Mouse (Mus musculus) cortical plate, adult 2 months (tissue): ENCODE data around the gene Pigyl. TPM values are rescaled to one million over a fixed set of nuclear protein-coding genes. Genes with fewer than 3 reads are reported as not detected.

Source experiments
- H3K27ac ChIP-seq: fragments of 200-500 bp; 2 replicates; pipeline ENCODE4 v1.5.1; 2012; ENCODE audit warnings: low read length, control low read depth, inconsistent platforms; ENCODE audit not compliant: insufficient read depth
- H3K4me1 ChIP-seq: fragments of 200-500 bp; 2 replicates; pipeline ENCODE4 v1.6.1; 2011; ENCODE audit warnings: low read length; ENCODE audit not compliant: control insufficient read depth, insufficient read depth
- H3K4me3 ChIP-seq: fragments of 200-500 bp; 2 replicates; pipeline ENCODE4 v1.5.1; 2011; ENCODE audit warnings: mild to moderate bottlenecking, low read length, control low read depth; ENCODE audit not compliant: insufficient read depth
- CTCF ChIP-seq: fragments of 200-500 bp; IDR thresholded peaks from 2 replicates; pipeline ENCODE4 v1.5.1; 2011; ENCODE audit warnings: mild to moderate bottlenecking, control low read depth, low read length; ENCODE audit not compliant: insufficient read depth; ENCODE audit errors: extremely low read depth
- POLR2A ChIP-seq: fragments of 200-500 bp; IDR thresholded peaks from 2 replicates; pipeline ENCODE4 v1.6.1; 2011; ENCODE audit warnings: mild to moderate bottlenecking, low read length, control low read depth; ENCODE audit not compliant: insufficient read depth; ENCODE audit errors: extremely low read depth
- polyA plus RNA-seq: library from polyadenylated mRNA; depleted of rRNA; stranded (reverse); fragments of >200 nt; gene quantifications from 2 replicates; pipeline ENCODE4 v1.2.3, GENCODE M21; 2012

The Pigyl gene
- polyA plus RNA-seq, 1 experiment = 97.3 TPM

- Histone ChIP-seq H3K4me1 (no peaks in the 10 kb centered on the region), H3K4me3 (no peak overlapping the region), H3K27ac (no peak overlapping the region)
- TF ChIP-seq CTCF (no peak), POLR2A (no peak)
Observed at GRCm38 (mm10) chr9:22123069-22123609, 33.5 kb upstream of the Pigyl start.

- no peak overlapping the region for H3K27ac ChIP-seq
- TF ChIP-seq POLR2A = no peak
- no peak for TF ChIP-seq CTCF
- H3K4me3 ChIP-seq = no peak overlapping the region
- H3K4me1 ChIP-seq = no peaks in the 10 kb centered on the region
Observed at GRCm38 (mm10) chr9:22124169-22124568, 32.5 kb upstream of the Pigyl start.

- no peak for TF ChIP-seq CTCF
- TF ChIP-seq POLR2A = no peak
- H3K4me1 ChIP-seq = no peaks in the 10 kb centered on the region
- no peak overlapping the region for H3K27ac ChIP-seq
Observed at GRCm38 (mm10) chr9:22125246-22126027, 31.2 kb upstream of the Pigyl start.

GRCm38 (mm10) chr9:22131226-22131981, 25.2 kb upstream of the Pigyl start:
- no peak for TF ChIP-seq POLR2A
- TF ChIP-seq CTCF = no peak
- Histone ChIP-seq H3K27ac (no peak overlapping the region), H3K4me3 (no peak overlapping the region), H3K4me1 (no peaks in the 10 kb centered on the region)

More at GRCm38 (mm10) chr9:22125246-22126027, 31.2 kb upstream of the Pigyl start:
- H3K4me3 ChIP-seq = no peak overlapping the region

GRCm38 (mm10) chr9:22132220-22132619, 24.4 kb upstream of the Pigyl start:
- no peak for TF ChIP-seq CTCF
- TF ChIP-seq POLR2A = no peak
- no peak overlapping the region for H3K27ac ChIP-seq
- no peaks in the 10 kb centered on the region for H3K4me1 ChIP-seq
- no peak overlapping the region for H3K4me3 ChIP-seq

- Histone ChIP-seq H3K4me1 (no peaks in the 10 kb centered on the region), H3K27ac (no peak overlapping the region), H3K4me3 (no peak overlapping the region)
- TF ChIP-seq CTCF = no peak
- no peak for TF ChIP-seq POLR2A
Observed at GRCm38 (mm10) chr9:22134246-22134890, 22.3 kb upstream of the Pigyl start.

- H3K4me1 ChIP-seq = no peaks in the 10 kb centered on the region
- H3K4me3 ChIP-seq = no peak overlapping the region
- H3K27ac ChIP-seq = no peak overlapping the region
- no peak for TF ChIP-seq CTCF
- TF ChIP-seq POLR2A = no peak
Observed at GRCm38 (mm10) chr9:22134988-22135643, 21.5 kb upstream of the Pigyl start.

- Histone ChIP-seq H3K27ac (no peak within 1 kb of the TSS), H3K4me1 (no peaks in the 10 kb centered on the region), H3K4me3 (no peak within 1 kb of the TSS)
- no peak for TF ChIP-seq CTCF
- TF ChIP-seq POLR2A = no peak
Observed at GRCm38 (mm10) chr9:22135644-22136390, 20.8 kb upstream of the Pigyl start, which contains the start of gene Acp5. Gene Acp5, minus strand, starts transcription at chr9:22135711.
